Mouse (Mus musculus) CD4-positive, CD25-positive, alpha-beta regulatory T cell, adult 4 months (primary cell): ENCODE results near the gene Rabep1. TPM values are rescaled to one million over a fixed set of nuclear protein-coding genes. Genes with fewer than 3 reads are reported as not detected.

Experiments
- ATAC-seq: one replicate; pipeline ENCODE4 v1.8.0; 2017
- polyA plus RNA-seq, 2 experiments: library from polyadenylated mRNA; unstranded; fragments of 100-300 nt; shearing (Covaris generic); gene quantifications; one replicate each; pipeline ENCODE4 v1.2.1; 2017

Gene Rabep1
- polyA plus RNA-seq, 2 experiments from 2014 or later, result 8.5 to 10.9 TPM

DNA sequence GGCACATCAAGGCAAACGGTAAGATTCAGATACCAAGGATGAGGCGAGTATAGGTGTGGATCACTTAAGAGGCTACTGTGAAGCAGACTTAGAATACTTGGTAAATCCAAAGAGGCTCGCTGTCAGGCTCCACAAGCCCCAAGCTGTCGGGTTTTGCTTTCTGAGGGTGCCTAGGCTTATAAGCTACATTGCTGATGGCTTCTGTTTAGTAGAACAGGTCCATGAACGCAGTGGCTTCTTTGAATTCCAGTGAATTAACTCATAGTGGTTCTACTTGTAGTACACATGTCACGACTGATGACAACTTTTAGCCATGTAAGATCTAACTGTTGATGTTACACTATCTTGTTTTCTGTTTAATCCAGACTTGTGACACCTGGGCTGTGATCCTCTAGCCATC, 132.7 kb downstream of the Rabep1 start:
- no peak for ATAC-seq

DNA sequence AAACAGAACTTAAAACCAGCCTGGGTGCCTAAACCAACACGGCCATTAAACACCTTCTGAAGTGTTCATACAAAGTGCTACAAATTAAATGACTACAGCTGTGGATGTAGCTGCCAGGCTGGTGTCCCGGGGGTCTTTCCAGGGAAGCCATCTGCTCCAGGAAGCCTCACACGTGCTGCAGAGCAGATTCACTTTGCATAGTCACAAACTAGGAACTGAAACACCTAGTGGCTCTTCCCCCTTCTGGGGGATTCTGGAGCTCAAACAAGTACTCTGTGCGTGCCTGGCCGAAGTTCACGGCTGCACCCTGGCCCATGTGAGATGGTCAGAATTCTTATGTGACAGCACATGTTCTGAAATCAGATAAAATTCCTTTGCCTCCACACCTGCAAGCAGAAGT, 135.7 kb downstream of the Rabep1 start:
- no peak for ATAC-seq

DNA sequence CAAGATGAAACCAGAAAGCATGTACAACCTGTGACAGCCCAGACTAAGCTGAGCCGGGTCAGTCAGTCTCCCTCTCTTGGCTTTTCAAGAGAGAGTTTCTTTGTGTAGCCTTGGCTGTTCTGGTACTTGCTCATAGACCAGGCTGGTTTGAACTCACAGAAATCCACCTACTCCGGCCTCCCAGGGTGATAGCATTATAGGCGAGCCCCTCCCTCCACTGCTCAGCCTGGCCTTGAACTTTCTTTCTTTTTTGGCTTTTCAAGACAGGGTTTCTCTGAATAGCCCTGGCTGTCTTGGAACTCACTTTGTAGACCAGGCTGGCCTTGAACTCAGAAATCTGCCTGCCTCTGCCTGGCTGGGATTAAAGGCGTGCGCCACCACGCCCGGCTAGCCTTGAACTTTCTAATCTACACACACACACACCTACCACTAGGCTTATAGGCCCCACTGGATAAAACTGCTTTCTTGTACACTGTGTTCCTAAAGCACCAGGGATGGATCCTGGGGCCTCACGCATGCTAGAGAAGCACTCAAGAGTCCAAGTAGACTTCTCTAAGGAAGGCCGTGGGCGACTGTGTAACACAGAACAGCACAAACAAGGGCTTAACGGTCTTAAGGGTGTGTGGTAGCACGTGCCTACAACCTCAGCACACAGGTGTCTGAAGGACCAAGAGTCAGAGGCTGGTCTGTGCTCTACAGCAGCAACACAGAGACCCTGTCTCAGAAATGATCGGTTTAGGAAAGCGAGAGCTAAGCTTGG, 136.4 kb downstream of the Rabep1 start:
- ATAC-seq, result no peak

DNA sequence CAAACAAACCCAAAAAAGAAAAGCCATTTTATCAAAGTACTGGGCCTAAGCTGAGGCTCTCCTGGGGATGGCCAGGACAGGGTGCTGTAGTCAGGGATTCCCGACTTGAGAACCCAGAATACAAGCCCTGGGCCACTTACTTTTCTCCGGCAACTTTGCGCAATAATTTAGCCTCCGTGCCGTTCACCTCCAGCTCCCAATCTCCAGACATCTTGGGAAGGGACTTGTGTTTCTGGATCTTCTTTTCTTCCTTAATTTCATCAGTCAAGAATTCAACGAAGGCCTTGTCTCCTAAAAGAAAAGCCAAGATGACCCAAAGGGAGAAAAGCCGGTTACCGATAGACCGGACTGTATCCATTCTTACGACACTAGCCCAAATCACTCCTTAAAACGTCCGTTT, 137.5 kb downstream of the Rabep1 start:
- ATAC-seq, result no peak

DNA sequence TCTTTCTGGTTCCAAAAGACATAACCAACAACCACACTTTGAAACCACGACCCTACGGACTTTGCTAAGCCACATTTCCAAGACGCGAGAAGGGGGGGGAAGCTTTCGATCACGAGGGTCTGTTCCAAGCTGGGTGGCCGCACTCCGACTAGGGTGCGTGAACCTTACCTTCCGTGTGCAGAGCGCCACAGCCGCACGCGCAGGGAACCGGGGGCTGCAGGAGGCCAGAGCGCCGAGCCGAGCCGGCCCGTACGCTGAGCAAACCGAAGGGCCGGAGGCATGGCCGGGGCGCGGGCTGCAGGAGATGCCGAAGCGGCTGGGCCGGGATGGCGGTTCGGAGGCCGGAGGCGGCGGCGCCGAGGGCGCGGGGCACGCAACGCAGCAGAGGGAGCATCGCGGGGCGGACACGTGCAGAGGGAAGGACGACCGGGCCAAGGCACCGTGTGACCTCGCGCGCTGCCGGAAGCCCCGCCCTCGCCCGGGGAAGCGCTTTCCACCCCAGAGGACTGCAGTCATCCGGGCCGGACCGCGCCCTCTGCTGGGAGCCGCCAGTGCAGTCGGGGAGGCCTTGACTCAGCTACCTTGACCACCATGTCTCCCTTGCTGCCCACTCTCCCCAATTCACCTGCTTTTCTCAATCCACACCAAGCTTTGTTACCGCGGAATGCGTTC, 138.1 kb downstream of the Rabep1 start, which contains the start of gene C1qbp:
TSS of gene C1qbp (minus strand) at position 470 of the 672 bp plus-strand sequence.
- ATAC-seq, result peak; percentile 99

Other genes with a start within 250 kb of the Rabep1 start
- gene 4930544D05Rik, start 228.9 kb upstream of the Rabep1 start, polyA plus RNA-seq, result under 1 TPM in 1 of 2 experiments, not detected in 1; 0.71 TPM
- gene Chrne, start 225.6 kb upstream of the Rabep1 start, polyA plus RNA-seq, result 1 to 10 TPM; 1.4 to 2.1 TPM
- under 1 TPM; 0.39 to 0.43 TPM for gene Gp1ba, start 205.7 kb upstream of the Rabep1 start, polyA plus RNA-seq
- gene Rnf167, start 197.5 kb upstream of the Rabep1 start, polyA plus RNA-seq, result 100 to 1,000 TPM; 389 to 496 TPM
- gene Slc25a11, start 197.3 kb upstream of the Rabep1 start, polyA plus RNA-seq, result 100 to 1,000 TPM in 1 of 2 experiments, 10 to 100 TPM in 1; 84.0 to 102 TPM
- 1,000 to 10,000 TPM; 2,750 to 3,189 TPM for gene Pfn1, start 190.1 kb upstream of the Rabep1 start, polyA plus RNA-seq
- gene Eno3, start 187.6 kb upstream of the Rabep1 start, polyA plus RNA-seq, result 10 to 100 TPM; 32.6 to 32.7 TPM
- 100 to 1,000 TPM; 126 to 132 TPM for gene Spag7, start 175.4 kb upstream of the Rabep1 start, polyA plus RNA-seq
- 10 to 100 TPM; 12.2 to 15.8 TPM for gene Camta2, start 156.7 kb upstream of the Rabep1 start, polyA plus RNA-seq
- 1 to 10 TPM in 1 of 2 experiments, under 1 TPM in 1; 0.30 to 1.2 TPM for gene Inca1, start 144.6 kb upstream of the Rabep1 start, polyA plus RNA-seq
- 1 to 10 TPM; 1.0 to 1.1 TPM for gene Kif1c, start 144.2 kb upstream of the Rabep1 start, polyA plus RNA-seq
- 1 to 10 TPM; 4.0 to 5.3 TPM for gene Zfp3, start 80.6 kb upstream of the Rabep1 start, polyA plus RNA-seq
- under 1 TPM in 1 of 2 experiments, not detected in 1; 0.81 TPM for gene Scimp, start 32.2 kb upstream of the Rabep1 start, polyA plus RNA-seq
- 10 to 100 TPM; 71.4 to 92.7 TPM for gene Nup88, start 125.2 kb downstream of the Rabep1 start, polyA plus RNA-seq
- gene Rpain, start 125.4 kb downstream of the Rabep1 start, polyA plus RNA-seq, result 10 to 100 TPM; 70.1 to 90.2 TPM
- 10 to 100 TPM in 1 of 2 experiments, 1 to 10 TPM in 1; 3.7 to 16.3 TPM for gene C1qbp, start 138.2 kb downstream of the Rabep1 start, polyA plus RNA-seq
- gene Dhx33, start 159.7 kb downstream of the Rabep1 start, polyA plus RNA-seq, result 1 to 10 TPM; 5.0 to 6.0 TPM
- 10 to 100 TPM; 18.8 to 24.4 TPM for gene Mis12, start 174.8 kb downstream of the Rabep1 start, polyA plus RNA-seq
- 100 to 1,000 TPM; 121 to 138 TPM for gene Derl2, start 175.1 kb downstream of the Rabep1 start, polyA plus RNA-seq
- 10 to 100 TPM in 1 of 2 experiments, 1 to 10 TPM in 1; 9.6 to 10.8 TPM for gene 6330403K07Rik, start 188.7 kb downstream of the Rabep1 start, polyA plus RNA-seq